Mouse (Mus musculus) limb, embryonic 15.5 days (tissue): ENCODE results near the gene Dnah12. TPM values are rescaled to one million over a fixed set of nuclear protein-coding genes. Genes with fewer than 3 reads are reported as not detected.

Experiments
- microRNA-seq: library from miRNA; unstranded; fragments of <30 nt; microRNA quantifications from one replicate; pipeline ENCODE4, GENCODE M21; 2016
- polyA plus RNA-seq: library from polyadenylated mRNA; unstranded; fragments of >200 nt; fragmentation: Nextera tagmentation; extraction: Ambion mirVana; gene quantifications from 2 replicates; pipeline ENCODE4 v1.2.1, GENCODE M21; 2015

Dnah12 gene
- polyA plus RNA-seq, 1 experiment from 2014 or later, result 0.04 TPM

Small RNAs within 50 kb of the gene (microRNA-seq; reads per million reads assigned to microRNA genes)
- not detected for gene Mir7672

Other genes starting within 250 kb of the Dnah12 start
- gene Slmap, start 158.3 kb upstream of the Dnah12 start, polyA plus RNA-seq, result 18.8 and 20.2 TPM in 2 replicates
- 20.3 and 24.3 TPM in 2 replicates for gene Dennd6a, start 119.4 kb upstream of the Dnah12 start, polyA plus RNA-seq
- 712 and 733 TPM in 2 replicates for gene Arf4, start 55.2 kb upstream of the Dnah12 start, polyA plus RNA-seq
- gene Pde12, start 23.4 kb upstream of the Dnah12 start, polyA plus RNA-seq, result 10.0 and 10.7 TPM in 2 replicates
- gene Asb14, start 201.3 kb downstream of the Dnah12 start, polyA plus RNA-seq, result 0.19 and 0.43 TPM in 2 replicates